Mouse (Mus musculus): Measurements from ENCODE around the gene Fate1. TPM values are rescaled to one million over a fixed set of nuclear protein-coding genes. Genes with fewer than 3 reads are reported as not detected.

Gene Fate1
- total and polyA plus RNA-seq, 3 experiments: not detected

DNA sequence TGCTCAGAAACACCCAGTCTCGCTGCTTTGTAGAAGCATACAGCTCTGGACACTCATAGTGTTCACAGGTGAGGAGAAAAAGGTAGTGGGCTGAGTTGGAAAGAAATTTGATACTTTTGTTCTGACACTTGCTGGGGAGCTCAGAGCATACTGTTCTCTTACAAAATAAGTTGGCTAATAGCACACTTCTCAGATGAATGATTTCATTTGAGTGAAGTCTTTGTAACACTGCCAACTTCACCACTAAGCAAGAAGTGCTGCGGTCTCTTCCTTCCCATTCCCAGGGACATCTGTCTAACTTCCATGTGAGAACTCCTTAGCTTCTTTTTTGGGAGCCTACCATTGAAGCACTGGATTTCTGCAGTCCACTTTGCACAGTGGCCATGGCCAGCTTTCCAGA is 10.4 kb downstream of the Fate1 start:
- Histone ChIP-seq H3K9ac (ENCODE audit: control insufficient read depth, low read depth, low read length, poor library complexity, severe bottlenecking) (no peak overlapping the region), H3K36me3 (ENCODE audit: control insufficient read depth in 1 of 2, insufficient read depth in 2 of 2, low read length in 2 of 2) (no peaks in the 10 kb centered on the region), H3K27me3 (ENCODE audit: control insufficient read depth in 1 of 2, insufficient read depth in 2 of 2, low read length in 2 of 2) (no peaks in the 10 kb centered on the region), H3K79me2 (ENCODE audit: control insufficient read depth, insufficient read depth, low read length, poor library complexity) (no peaks in the 10 kb centered on the region), H3K4me1 (ENCODE audit: control insufficient read depth in 1 of 2, insufficient read depth in 2 of 2, low read length in 2 of 2) (no peaks in the 10 kb centered on the region), H3K4me3 (ENCODE audit: control insufficient read depth in 1 of 2, insufficient read depth in 1 of 2, low read depth in 2 of 2, low read length in 2 of 2) (no peak overlapping the region), H3K27ac (ENCODE audit: control insufficient read depth, low read depth, low read length) (no peak overlapping the region), H3K9me3 (replicated peaks; ENCODE audit: insufficient read depth, low read length) (no peaks in the 10 kb centered on the region)
- DNase-seq (ENCODE audit: low read depth, low spot score): no peak
- TF ChIP-seq NRF1 (IDR thresholded peaks at IDR 0.05; ENCODE audit: insufficient read depth, low read depth, low read length, poor library complexity, severe bottlenecking): no peak
- no peak for TF ChIP-seq USF1 (IDR thresholded peaks at IDR 0.05; ENCODE audit: low read depth, low read length)
- TF ChIP-seq MYC (IDR thresholded peaks at IDR 0.05; ENCODE audit: low read depth, low read length): no peak
- no peak for TF ChIP-seq HCFC1 (IDR thresholded peaks at IDR 0.05; ENCODE audit: low read depth, low read length)
- TF ChIP-seq ZNF384 (IDR thresholded peaks at IDR 0.05; ENCODE audit: low read depth, low read length): no peak
- no peak for TF ChIP-seq NELFE (IDR thresholded peaks at IDR 0.05; ENCODE audit: low read depth, low read length)
- no peak for TF ChIP-seq MYB (IDR thresholded peaks at IDR 0.05; ENCODE audit: low read depth, low read length)
- no peak for TF ChIP-seq MAZ (IDR thresholded peaks at IDR 0.05; ENCODE audit: low read depth, low read length)
- TF ChIP-seq USF2 (IDR thresholded peaks at IDR 0.05; ENCODE audit: borderline replicate concordance in 1 of 2, insufficient read depth in 1 of 2, low read depth in 1 of 2, low read length in 2 of 2): no peak
- TF ChIP-seq TAL1 (IDR thresholded peaks at IDR 0.05; ENCODE audit: low read length): no peak
- no peak for TF ChIP-seq JUND (IDR thresholded peaks at IDR 0.05; ENCODE audit: low read depth, low read length)
- TF ChIP-seq POLR2A (IDR thresholded peaks at IDR 0.05; ENCODE audit: control insufficient read depth in 1 of 2, insufficient read depth in 1 of 2, low read depth in 1 of 2, low read length in 2 of 2, poor library complexity in 1 of 2): no peak
- TF ChIP-seq TCF12 (IDR thresholded peaks at IDR 0.05; ENCODE audit: low read depth, low read length): no peak
- TF ChIP-seq POLR2AphosphoS5 (IDR thresholded peaks at IDR 0.05; ENCODE audit: borderline replicate concordance, low read depth, low read length): no peak
- TF ChIP-seq ZC3H11A (IDR thresholded peaks at IDR 0.05; ENCODE audit: low read depth, low read length): no peak
- no peak for TF ChIP-seq RAD21 (IDR thresholded peaks at IDR 0.05; ENCODE audit: low read depth, low read length)
- no peak for TF ChIP-seq GATA1 (IDR thresholded peaks at IDR 0.05; ENCODE audit: low read depth, low read length)
- no peak for TF ChIP-seq E2F4 (IDR thresholded peaks at IDR 0.05; ENCODE audit: borderline replicate concordance, low read depth, low read length)
- TF ChIP-seq CHD1 (IDR thresholded peaks at IDR 0.05; ENCODE audit: low read depth, low read length): no peak

- peak; percentile 1 for DNase-seq (ENCODE audit: low read depth, low spot score)
Observed at GRCm38 (mm10) chrX:71983775-71984174, 11.0 kb downstream of the Fate1 start.

More at GRCm38 (mm10) chrX:71983775-71984174, 11.0 kb downstream of the Fate1 start:
- no peak overlapping the region for H3K9ac ChIP-seq (ENCODE audit: control insufficient read depth, low read depth, low read length, poor library complexity, severe bottlenecking)
- H3K36me3 ChIP-seq (ENCODE audit: control insufficient read depth in 1 of 2, insufficient read depth in 2 of 2, low read length in 2 of 2): no peaks in the 10 kb centered on the region
- H3K79me2 ChIP-seq (ENCODE audit: control insufficient read depth, insufficient read depth, low read length, poor library complexity): no peaks in the 10 kb centered on the region
- H3K27ac ChIP-seq (ENCODE audit: control insufficient read depth, low read depth, low read length): no peak overlapping the region
- H3K4me1 ChIP-seq (ENCODE audit: control insufficient read depth in 1 of 2, insufficient read depth in 2 of 2, low read length in 2 of 2): no peaks in the 10 kb centered on the region
- H3K27me3 ChIP-seq (ENCODE audit: control insufficient read depth in 1 of 2, insufficient read depth in 2 of 2, low read length in 2 of 2): no peaks in the 10 kb centered on the region
- no peak for TF ChIP-seq E2F4 (IDR thresholded peaks at IDR 0.05; ENCODE audit: borderline replicate concordance, low read depth, low read length)
- no peak for TF ChIP-seq EP300 (IDR thresholded peaks at IDR 0.05; ENCODE audit: low read depth in 1 of 2, low read length in 2 of 2)
- TF ChIP-seq CHD2 (IDR thresholded peaks at IDR 0.05; ENCODE audit: low read length): no peak
- no peak for TF ChIP-seq ZC3H11A (IDR thresholded peaks at IDR 0.05; ENCODE audit: low read depth, low read length)
- no peak for TF ChIP-seq RCOR1 (IDR thresholded peaks at IDR 0.05; ENCODE audit: low read depth, low read length)
- TF ChIP-seq ELF1 (IDR thresholded peaks at IDR 0.05; ENCODE audit: low read depth, low read length): no peak
- no peak for TF ChIP-seq ETS1 (IDR thresholded peaks at IDR 0.05; ENCODE audit: low read depth, low read length)
- no peak for TF ChIP-seq MYB (IDR thresholded peaks at IDR 0.05; ENCODE audit: low read depth, low read length)
- no peak for TF ChIP-seq CHD1 (IDR thresholded peaks at IDR 0.05; ENCODE audit: low read depth, low read length)
- TF ChIP-seq UBTF (IDR thresholded peaks at IDR 0.05; ENCODE audit: borderline replicate concordance, insufficient read depth, low read depth, low read length): no peak
- TF ChIP-seq MYC (IDR thresholded peaks at IDR 0.05; ENCODE audit: low read depth, low read length): no peak
- TF ChIP-seq GATA1 (IDR thresholded peaks at IDR 0.05; ENCODE audit: low read depth, low read length): no peak
- H3K4me3 ChIP-seq (ENCODE audit: control insufficient read depth in 1 of 2, insufficient read depth in 1 of 2, low read depth in 2 of 2, low read length in 2 of 2): no peak overlapping the region
- no peaks in the 10 kb centered on the region for H3K9me3 ChIP-seq (replicated peaks; ENCODE audit: insufficient read depth, low read length)
